Mouse (Mus musculus) T-helper 2 cell (primary cell): Measurements from ENCODE around the gene Tsg101.
"Not testable (repeated sequence)": the region's sequence is repeated elsewhere in the genome, so short reads cannot be mapped to it uniquely, and the experiment has no call there.

Experiments used
- in situ Hi-C: fragments of 300-600 bp; cut with MboI, MseI; formaldehyde crosslinking; loops from one replicate; pipeline ENCODE4 v1.15.1; 2025; ENCODE audit warnings: high pct_unique_total_duplicates

The Tsg101 gene

GRCm38 (mm10) chr7:46919551-46920176 is at the start of gene Tsg101:
Tsg101 (minus strand) TSS chr7:46919969.
- in situ Hi-C loops = loop anchor here (5.0 kb wide), 1 partner anchor 88 kb away; the partner anchor contains the start of gene Spty2d1

- in situ Hi-C loops = loop anchor here (5.0 kb wide), 1 partner anchor 188 kb away; no protein-coding TSS in a partner anchor
Observed at GRCm38 (mm10) chr7:46964070-46964469, 44.3 kb upstream of the Tsg101 start.

GRCm38 (mm10) chr7:46962806-46963618 is 43.2 kb upstream of the Tsg101 start:
- in situ Hi-C loops = loop anchor here (5.0 kb wide), 1 partner anchor 189 kb away; no protein-coding TSS in a partner anchor

- in situ Hi-C loops = loop anchor here (5.0 kb wide), 1 partner anchor 190 kb away; no protein-coding TSS in a partner anchor
Observed at GRCm38 (mm10) chr7:46962132-46962531, 42.4 kb upstream of the Tsg101 start.

GRCm38 (mm10) chr7:46960991-46961390 is 41.2 kb upstream of the Tsg101 start:
- in situ Hi-C loops = loop anchor here (5.0 kb wide), 1 partner anchor 191 kb away; no protein-coding TSS in a partner anchor

GRCm38 (mm10) chr7:46958853-46959252 is 39.1 kb upstream of the Tsg101 start:
- in situ Hi-C loops = loop anchor here (5.0 kb wide), 1 partner anchor 58 kb away; no protein-coding TSS in a partner anchor

GRCm38 (mm10) chr7:46957831-46958691 is 38.3 kb upstream of the Tsg101 start, which contains the start of gene Uevld:
Uevld (minus strand) TSS chr7:46958527.
- in situ Hi-C loops = loop anchor here (5.0 kb wide), 1 partner anchor 59 kb away; no protein-coding TSS in a partner anchor

GRCm38 (mm10) chr7:46935847-46936246 is 16.1 kb upstream of the Tsg101 start:
- in situ Hi-C loops = no loop called here

- in situ Hi-C loops = no loop called here
Observed at GRCm38 (mm10) chr7:46934788-46935187, 15.0 kb upstream of the Tsg101 start.

GRCm38 (mm10) chr7:46931370-46931769 is 11.6 kb upstream of the Tsg101 start:
- in situ Hi-C loops = no loop called here

- in situ Hi-C loops = no loop called here
Observed at GRCm38 (mm10) chr7:46928291-46928690, 8.5 kb upstream of the Tsg101 start.

- in situ Hi-C loops = loop anchor here (5.0 kb wide), 1 partner anchor 85 kb away; the partner anchor contains the start of gene Spty2d1
Observed at GRCm38 (mm10) chr7:46922075-46922474, 2.3 kb upstream of the Tsg101 start.

GRCm38 (mm10) chr7:46918678-46919371 is 944 bp downstream of the Tsg101 start:
- in situ Hi-C loops = no loop called here

GRCm38 (mm10) chr7:46916376-46916775 is 3.4 kb downstream of the Tsg101 start:
- in situ Hi-C loops = no loop called here

- in situ Hi-C loops = no loop called here
Observed at GRCm38 (mm10) chr7:46911250-46911649, 8.5 kb downstream of the Tsg101 start.

GRCm38 (mm10) chr7:46899343-46899742 is 20.4 kb downstream of the Tsg101 start:
- in situ Hi-C loops = no loop called here

- in situ Hi-C loops = no loop called here
Observed at GRCm38 (mm10) chr7:46895511-46895910, 24.3 kb downstream of the Tsg101 start.

GRCm38 (mm10) chr7:46883304-46883703 is 36.5 kb downstream of the Tsg101 start:
- in situ Hi-C loops = no loop called here

GRCm38 (mm10) chr7:46881941-46882340 is 37.8 kb downstream of the Tsg101 start:
- in situ Hi-C loops = not testable (repeated sequence)

- in situ Hi-C loops = no loop called here
Observed at GRCm38 (mm10) chr7:46880992-46881391, 38.8 kb downstream of the Tsg101 start.

GRCm38 (mm10) chr7:46879851-46880250 is 39.9 kb downstream of the Tsg101 start:
- in situ Hi-C loops = no loop called here
